Mouse (Mus musculus): ENCODE measurements around the gene Prr5.

The Prr5 gene

DNA sequence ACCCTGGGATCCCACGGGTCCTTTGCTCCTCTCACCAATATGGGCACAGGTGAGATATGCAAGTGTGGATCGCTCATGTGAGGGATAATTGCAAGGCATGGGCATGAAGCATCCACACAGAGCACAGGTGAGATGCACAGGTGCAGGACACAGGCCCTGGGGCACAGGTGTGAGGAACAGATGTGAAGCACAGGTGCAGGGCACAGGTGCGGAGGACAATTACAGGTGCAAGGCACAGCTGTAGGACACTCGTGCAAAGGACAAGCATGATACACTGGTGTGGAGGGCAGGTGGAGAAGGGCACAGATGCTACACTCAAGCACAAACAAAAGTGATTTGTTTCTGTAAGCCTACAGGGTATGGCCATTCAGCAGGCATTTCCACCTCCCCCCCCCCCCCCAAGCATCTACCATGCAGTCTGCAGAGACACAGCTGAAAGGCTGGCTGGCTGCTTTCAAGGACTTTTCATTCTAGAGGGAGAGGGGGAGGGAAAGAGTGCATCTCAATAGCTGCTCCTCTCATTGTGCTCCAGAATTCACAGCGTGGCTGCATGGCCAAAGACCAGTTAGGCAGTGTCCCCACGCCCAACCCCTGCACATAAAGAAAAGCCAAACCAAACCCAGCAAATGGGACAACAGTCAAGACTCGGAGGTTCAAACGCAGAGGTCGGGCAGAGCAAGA lies 11.9 kb upstream of the Prr5 start:
- DNase-seq (ENCODE audit: low spot score): no peak

- no peak for DNase-seq (ENCODE audit: low spot score)
These were observed 10.8 kb upstream of the Prr5 start for GRCm38 (mm10) chr15:84658655-84659054.

DNA sequence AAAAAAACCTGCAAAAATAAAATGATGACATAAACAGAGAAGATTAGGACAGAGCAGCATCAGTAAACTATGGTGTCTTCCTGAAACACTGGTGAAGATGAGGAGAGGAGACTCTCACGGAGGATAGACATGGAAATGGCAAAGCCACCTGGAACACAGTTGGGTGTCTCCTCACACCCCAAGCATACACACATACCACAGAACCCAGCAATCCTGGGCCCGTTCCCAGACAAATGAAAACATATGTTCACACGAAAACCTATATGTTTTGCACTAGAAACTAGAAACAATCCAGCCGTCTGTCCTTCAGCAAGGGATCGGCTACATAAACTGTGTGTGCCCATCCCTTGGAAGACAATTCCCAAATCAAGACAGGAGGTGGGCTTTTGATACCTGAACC lies 9.6 kb upstream of the Prr5 start:
- no peak for DNase-seq (ENCODE audit: low spot score)

DNA sequence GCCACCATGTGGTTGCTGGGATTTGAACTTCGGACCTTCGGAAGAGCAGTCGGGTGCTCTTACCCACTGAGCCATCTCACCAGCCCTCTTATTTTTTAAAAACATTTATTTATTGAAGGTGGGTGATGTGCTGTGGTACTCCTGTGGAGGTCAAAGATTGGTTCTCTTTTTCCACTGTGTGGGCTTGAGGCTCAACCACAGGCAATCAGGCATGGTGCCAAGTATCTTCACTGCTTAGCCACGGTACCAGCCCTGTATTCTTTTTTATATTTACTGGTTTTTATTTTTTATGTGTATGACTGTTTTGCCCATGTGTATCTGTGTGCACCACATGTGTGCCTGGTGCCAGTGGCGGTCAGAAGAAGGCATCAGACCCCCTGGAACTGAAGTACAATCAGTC lies 8.1 kb upstream of the Prr5 start:
- DNase-seq (ENCODE audit: low spot score): no peak

GRCm38 (mm10) chr15:84662952-84663684 lies 6.3 kb upstream of the Prr5 start:
- DNase-seq (ENCODE audit: low spot score): peak; percentile 54

GRCm38 (mm10) chr15:84663685-84664060 lies 5.7 kb upstream of the Prr5 start:
- no peak for DNase-seq (ENCODE audit: low spot score)

DNA sequence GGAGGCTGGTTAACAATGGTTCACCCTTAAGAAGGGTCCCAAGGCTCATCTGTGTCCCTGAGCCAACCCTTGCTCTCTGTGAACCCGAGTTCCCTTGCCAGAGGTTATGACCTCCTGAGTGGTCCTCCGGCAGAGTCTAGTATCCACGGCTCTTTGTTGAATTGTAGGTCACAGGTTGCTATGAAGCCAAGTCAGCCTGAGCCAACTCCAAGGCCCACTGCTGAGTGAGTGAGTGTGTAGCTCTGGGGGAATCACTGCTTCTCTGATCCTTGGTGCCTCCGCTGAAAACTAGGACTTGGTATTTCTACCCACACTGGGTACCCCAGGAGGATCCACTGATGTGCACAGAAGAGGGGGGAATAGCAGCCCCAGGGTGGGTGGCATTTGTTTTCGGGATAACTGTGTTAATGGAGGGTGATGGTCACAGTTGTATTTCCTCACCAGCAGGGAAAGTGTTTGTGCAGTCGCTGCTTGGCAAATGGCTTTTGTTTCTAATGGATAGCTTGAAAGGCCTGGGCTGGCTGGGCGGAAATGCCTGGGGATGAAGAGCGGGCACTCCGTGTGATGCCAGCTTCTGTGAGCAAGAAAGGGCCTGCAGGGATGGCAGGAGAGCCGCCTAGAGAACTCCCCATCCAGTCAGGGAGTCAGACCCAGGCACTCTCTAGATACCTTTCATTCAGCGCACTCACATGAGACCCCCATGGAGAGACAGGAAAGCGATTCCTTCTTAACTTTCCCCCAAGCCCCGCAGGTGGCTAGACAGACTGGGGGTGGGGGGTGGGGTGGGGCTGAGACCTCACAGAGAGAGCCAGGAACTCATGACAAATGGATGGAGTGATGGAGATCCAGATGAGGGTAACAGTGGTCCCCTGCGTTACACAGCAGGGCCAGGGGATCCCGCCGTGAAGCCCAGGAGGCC lies 4.6 kb upstream of the Prr5 start:
- DNase-seq (ENCODE audit: low spot score): no peak

GRCm38 (mm10) chr15:84665662-84666061 lies 3.8 kb upstream of the Prr5 start:
- DNase-seq (ENCODE audit: low spot score): no peak

- no peak for DNase-seq (ENCODE audit: low spot score)
These were observed 3.4 kb upstream of the Prr5 start for GRCm38 (mm10) chr15:84666065-84666464.

- DNase-seq (ENCODE audit: low spot score): no peak
These were observed 1.8 kb upstream of the Prr5 start for GRCm38 (mm10) chr15:84667601-84668000.

- no peak for DNase-seq (ENCODE audit: low spot score)
These were observed 594 bp downstream of the Prr5 start for GRCm38 (mm10) chr15:84669771-84670656.

DNA sequence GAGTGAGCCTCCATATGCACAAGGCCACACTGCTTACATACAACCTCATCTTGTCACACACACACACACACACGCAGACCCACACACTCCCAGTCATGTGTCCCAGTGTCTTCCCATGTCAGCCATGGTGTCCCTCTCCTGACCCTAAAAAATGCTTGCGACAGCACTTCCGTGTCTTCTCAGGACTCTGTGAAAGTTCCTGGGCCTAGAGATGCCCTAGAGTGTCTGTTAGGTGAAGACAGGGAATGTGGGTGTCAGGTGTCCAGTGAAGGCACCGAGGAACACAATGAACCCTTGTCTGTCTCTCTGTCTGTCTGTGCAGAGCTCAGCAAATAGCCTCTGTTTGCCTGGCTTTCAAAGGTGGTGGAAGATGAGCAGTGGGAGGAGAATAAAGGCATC lies 1.2 kb downstream of the Prr5 start:
- DNase-seq (ENCODE audit: low spot score): no peak

DNA sequence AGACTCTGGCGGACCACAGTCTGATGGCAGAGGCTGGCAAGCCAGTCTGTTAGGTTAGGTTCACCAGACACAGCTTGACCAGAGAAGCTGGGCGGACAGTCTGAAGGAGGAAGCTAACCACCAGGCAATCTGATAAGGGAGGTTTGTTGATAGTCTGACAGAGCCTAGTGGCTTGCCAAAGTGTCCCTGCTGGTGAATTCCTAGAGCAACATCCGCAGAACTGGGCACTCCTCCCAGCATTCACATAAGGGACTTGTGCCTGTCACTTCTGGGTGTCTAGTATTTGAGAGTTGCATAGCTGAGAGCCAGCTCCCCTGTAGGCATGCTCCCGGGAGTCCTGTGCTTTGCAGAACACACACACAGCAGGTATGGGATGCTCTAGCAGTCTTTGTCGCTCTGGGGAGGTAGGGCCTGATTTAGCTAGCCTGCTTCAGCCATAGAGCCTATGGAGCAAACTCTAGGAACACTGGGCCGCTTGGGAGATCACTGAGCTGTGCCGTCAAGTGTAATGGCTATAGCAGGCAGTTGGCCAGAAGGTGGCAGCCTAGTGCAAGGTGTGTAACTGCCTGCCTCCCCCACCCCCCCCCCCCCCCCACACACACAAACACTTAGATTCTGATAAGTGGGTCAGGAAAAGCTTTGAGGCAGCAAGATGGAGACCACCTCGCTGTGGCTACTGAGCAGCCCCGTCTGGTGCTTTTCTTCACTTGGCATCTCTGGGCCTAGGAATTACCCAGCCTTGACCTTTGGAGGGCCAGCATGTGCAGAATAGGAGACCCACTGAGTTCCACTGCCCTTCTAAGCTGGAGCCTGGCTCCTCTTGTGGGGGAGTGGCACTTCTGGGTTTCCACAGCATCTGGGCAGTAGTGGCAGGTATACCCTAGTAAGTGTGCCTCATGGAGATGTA lies 2.2 kb downstream of the Prr5 start:
- DNase-seq (ENCODE audit: low spot score): no peak

DNA sequence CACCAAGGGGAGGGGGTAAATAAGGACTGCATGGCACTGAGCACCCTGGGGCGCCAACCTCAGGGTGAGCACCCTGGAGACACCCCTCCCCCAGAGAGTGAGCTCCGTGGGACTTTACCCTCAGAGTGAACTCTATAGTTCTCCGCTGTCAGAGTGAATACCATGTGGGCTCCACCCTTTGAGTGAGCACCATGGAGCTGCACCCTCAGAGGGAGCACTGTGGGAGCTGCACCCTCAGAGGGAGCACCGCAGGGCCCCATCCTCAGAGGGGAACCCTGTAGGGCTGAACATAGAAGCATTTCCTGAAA lies 2.8 kb downstream of the Prr5 start:
- no peak for DNase-seq (ENCODE audit: low spot score)

- DNase-seq (ENCODE audit: low spot score): no peak
These were observed 3.2 kb downstream of the Prr5 start for GRCm38 (mm10) chr15:84672616-84673015.

DNA sequence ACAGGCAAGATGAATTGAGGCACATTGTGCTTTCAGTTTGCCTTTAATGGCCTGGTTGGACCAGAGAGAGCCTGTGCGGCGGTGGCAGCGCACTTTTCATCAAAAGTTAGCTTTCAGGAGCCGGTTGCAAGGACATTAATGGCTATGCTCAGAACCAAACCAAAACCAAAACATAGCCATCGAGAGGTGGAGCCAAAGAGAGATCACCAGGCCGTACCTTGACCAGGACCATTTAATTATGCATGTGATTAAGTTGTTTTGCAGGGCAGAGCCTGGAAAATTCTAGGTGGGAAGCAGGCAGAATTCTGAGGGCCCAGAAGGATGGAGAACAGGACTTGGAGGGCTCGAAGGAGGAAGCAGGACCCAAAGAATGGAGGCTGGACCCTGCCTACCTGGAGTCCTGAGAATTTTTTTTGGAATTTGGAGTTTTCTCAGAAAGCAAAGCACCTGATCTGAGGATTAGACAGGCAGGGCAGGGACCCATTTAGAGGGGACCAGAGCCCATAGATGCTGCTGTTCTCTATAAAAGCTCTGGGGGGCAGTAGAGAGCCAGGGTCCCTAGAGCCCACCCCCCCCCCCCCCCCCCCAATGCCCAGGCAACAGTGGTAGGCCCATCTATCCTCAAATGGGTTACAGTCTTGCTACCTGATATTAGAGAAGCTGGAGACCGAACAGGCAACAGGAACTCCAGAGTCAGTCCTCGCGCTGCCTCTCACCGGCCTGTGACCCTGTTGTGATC lies 5.1 kb downstream of the Prr5 start:
- DNase-seq (ENCODE audit: low spot score): no peak

DNA sequence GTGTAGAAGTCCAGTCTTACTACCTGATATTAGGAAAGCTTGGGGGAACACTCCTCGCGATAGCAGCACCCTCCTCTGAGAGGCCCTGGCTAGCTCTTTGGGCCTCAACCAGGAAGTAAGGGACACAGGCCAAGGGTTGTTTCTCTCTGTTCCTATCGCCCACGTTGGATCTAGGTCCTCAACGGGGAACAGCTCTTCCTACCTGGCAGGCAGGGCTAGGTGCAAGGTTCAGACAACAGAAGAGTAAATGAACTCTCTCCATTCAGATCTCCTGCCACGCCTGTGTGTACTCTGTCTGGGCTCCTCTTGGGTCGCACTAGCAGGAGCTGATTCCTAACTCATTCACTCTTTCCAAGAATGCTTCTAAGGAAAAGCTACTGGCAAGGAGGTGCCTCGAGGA lies 5.9 kb downstream of the Prr5 start:
- DNase-seq (ENCODE audit: low spot score): no peak

DNA sequence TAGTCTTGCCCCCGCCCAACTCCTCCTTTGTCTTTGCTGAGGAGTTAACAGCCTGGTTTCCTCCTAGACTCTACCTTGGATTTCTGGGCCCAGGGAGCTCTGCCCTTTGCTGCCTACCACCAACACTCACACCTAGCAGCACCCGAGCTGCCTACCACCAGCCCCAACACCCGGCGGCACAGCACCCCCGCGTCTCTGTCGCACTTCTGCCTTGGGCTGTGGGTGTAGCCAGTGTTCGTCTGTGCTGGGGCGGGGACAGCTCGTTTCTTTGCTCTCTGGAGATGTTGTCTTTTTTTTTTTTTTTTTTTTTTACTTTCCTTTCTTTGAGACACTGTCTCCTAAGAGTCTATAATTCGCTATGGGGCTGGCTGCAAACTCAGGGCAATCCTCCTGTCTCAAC lies 8.5 kb downstream of the Prr5 start:
- DNase-seq (ENCODE audit: low spot score): no peak

DNA sequence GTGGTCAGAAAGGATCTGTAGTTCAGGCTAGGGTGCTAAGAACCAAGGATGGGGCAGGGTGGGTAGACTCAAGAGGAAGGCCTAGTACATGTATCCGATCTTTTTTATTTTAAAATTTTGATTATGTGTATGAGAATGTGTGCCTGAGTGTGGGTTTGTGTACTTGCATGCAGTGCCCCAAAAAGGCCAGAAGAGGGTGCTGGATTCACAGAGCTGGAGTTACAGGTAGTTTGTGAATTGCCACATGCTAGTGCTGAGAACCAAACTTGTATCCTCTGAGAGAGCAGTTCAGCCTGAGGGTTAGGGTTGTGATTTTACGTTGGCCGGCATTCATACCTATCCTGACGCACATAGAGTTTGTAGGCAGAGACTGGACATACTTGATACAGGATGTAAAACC lies 9.7 kb downstream of the Prr5 start:
- no peak for DNase-seq (ENCODE audit: low spot score)

DNA sequence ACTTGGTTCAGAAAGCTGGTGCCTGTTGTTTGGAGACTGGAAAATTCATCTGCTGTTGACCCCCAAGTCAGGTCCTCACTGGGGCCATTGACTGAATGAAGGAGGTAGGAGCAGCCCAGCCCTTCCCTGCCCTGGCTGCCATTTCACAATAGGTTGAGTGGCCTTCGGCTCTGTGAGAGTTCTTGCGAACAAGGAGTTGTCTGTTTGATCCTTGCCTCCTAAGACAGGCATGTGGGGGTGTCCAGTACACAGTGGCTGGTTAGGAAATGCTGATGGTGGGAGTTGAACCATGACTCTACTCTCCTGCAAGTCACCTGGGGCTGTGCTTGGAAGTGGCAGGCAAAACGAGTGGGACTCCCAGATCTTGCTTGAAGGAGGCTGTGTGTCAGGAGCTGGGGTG lies 10.4 kb downstream of the Prr5 start:
- DNase-seq (ENCODE audit: low spot score): no peak
